Mouse (Mus musculus): ENCODE data around the gene Zbtb17.

GRCm38 (mm10) chr4:141510457-141510856 lies 66.0 kb downstream of the Zbtb17 start:
- TF ChIP-seq CTCF (IDR thresholded peaks at IDR 0.05; ENCODE audit: extremely low read depth, insufficient read depth, low read length) (no peak), POLR2A (IDR thresholded peaks at IDR 0.05; ENCODE audit: extremely low read depth, insufficient read depth, low read length) (no peak)

Data from cortical plate, adult 2 months (tissue).